Mouse (Mus musculus): ENCODE data around the gene Gm10647. TPM values are rescaled to one million over a fixed set of nuclear protein-coding genes. Genes with fewer than 3 reads are reported as not detected.
"Not testable (repeated sequence)": the region's sequence is repeated elsewhere in the genome, so short reads cannot be mapped to it uniquely, and the experiment has no call there.

The Gm10647 gene
- total RNA-seq, 2 experiments from 2014 or later: 0.56 to 0.82 TPM

GRCm38 (mm10) chr9:66813392-66813791, 16.6 kb downstream of the Gm10647 start:
- no peak overlapping the region for H3K27ac ChIP-seq
- no peak for TF ChIP-seq CTCF (conservative IDR thresholded peaks at IDR 0.05)
- no peak for DNase-seq (ENCODE audit: low spot score in 2 of 2)
- no peak overlapping the region for H3K4me3 ChIP-seq

GRCm38 (mm10) chr9:66820996-66821395, 24.2 kb downstream of the Gm10647 start:
- no peak for DNase-seq (ENCODE audit: low spot score in 2 of 2)
- Histone ChIP-seq H3K27ac (no peak overlapping the region), H3K4me3 (no peak overlapping the region)
- no peak for TF ChIP-seq CTCF (conservative IDR thresholded peaks at IDR 0.05)

- not testable (repeated sequence) for H3K4me3 ChIP-seq; H3K27ac ChIP-seq; DNase-seq (ENCODE audit: low spot score in 2 of 2)
- peak; percentile 29 for TF ChIP-seq CTCF (conservative IDR thresholded peaks at IDR 0.05)
Measured at GRCm38 (mm10) chr9:66822255-66822654, 25.4 kb downstream of the Gm10647 start.

GRCm38 (mm10) chr9:66825990-66826389, 29.2 kb downstream of the Gm10647 start:
- TF ChIP-seq CTCF (conservative IDR thresholded peaks at IDR 0.05): peak; percentile 89
- Histone ChIP-seq H3K4me3 (no peak overlapping the region), H3K27ac (no peak overlapping the region)
- DNase-seq (ENCODE audit: low spot score in 2 of 2): peak; percentile 29 to 35

- DNase-seq (ENCODE audit: low spot score in 2 of 2): no peak
- no peak overlapping the region for H3K27ac ChIP-seq
- H3K4me3 ChIP-seq: no peak overlapping the region
- TF ChIP-seq CTCF (conservative IDR thresholded peaks at IDR 0.05): no peak
Measured at GRCm38 (mm10) chr9:66832366-66832908, 35.6 kb downstream of the Gm10647 start.

- 0 out of 2 replicates have a peak, but pooled peaks have one; percentile 2 for TF ChIP-seq CTCF (conservative IDR thresholded peaks at IDR 0.05)
- Histone ChIP-seq H3K27ac (peak overlapping the region; percentile 82), H3K4me3 (peak overlapping the region; percentile 83)
- no peak for DNase-seq (ENCODE audit: low spot score in 2 of 2)
Measured at GRCm38 (mm10) chr9:66833851-66834250, 37.0 kb downstream of the Gm10647 start.

GRCm38 (mm10) chr9:66834318-66835096, 37.7 kb downstream of the Gm10647 start, which contains the start of gene Aph1c:
Aph1c (minus strand) TSS chr9:66834726.
- DNase-seq (ENCODE audit: low spot score in 2 of 2): peak; percentile 96 to 99
- Histone ChIP-seq H3K4me3 (peak within 1 kb of the TSS; percentile 83), H3K27ac (peak within 1 kb of the TSS; percentile 82)
- no peak for TF ChIP-seq CTCF (conservative IDR thresholded peaks at IDR 0.05)

GRCm38 (mm10) chr9:66835097-66835480, 38.2 kb downstream of the Gm10647 start:
- peak in 1 of 2 experiments; percentile 38 for DNase-seq (ENCODE audit: low spot score in 2 of 2)
- peak overlapping the region; percentile 56 for H3K27ac ChIP-seq
- peak; percentile 17 for TF ChIP-seq CTCF (conservative IDR thresholded peaks at IDR 0.05)
- peak overlapping the region; percentile 83 for H3K4me3 ChIP-seq

- no peak for DNase-seq (ENCODE audit: low spot score in 2 of 2)
- Histone ChIP-seq H3K27ac (no peak overlapping the region), H3K4me3 (no peak overlapping the region)
- no peak for TF ChIP-seq CTCF (conservative IDR thresholded peaks at IDR 0.05)
Measured at GRCm38 (mm10) chr9:66846822-66847221, 50.0 kb downstream of the Gm10647 start.

Other genes with a start within 250 kb of the Gm10647 start
- 10 to 100 TPM; 41.8 to 45.5 TPM for gene Usp3, start 203.9 kb upstream of the Gm10647 start, total RNA-seq (2021)
- gene Car12, start 83.4 kb upstream of the Gm10647 start, total RNA-seq (2021): 10 to 100 TPM; 48.6 to 52.5 TPM
- gene Aph1b, start 1.5 kb upstream of the Gm10647 start, total RNA-seq (2021): 10 to 100 TPM; 32.3 to 37.1 TPM
- 1 to 10 TPM; 7.6 to 8.4 TPM for gene Aph1c, start 37.7 kb downstream of the Gm10647 start, total RNA-seq (2021)
- 10 to 100 TPM; 46.1 to 47.1 TPM for gene Rab8b, start 122.6 kb downstream of the Gm10647 start, total RNA-seq (2021)
- 10 to 100 TPM; 32.8 to 38.4 TPM for gene Rps27l, start 149.0 kb downstream of the Gm10647 start, total RNA-seq (2021)
- gene Lactb, start 178.4 kb downstream of the Gm10647 start, total RNA-seq (2021): 10 to 100 TPM; 13.0 to 14.7 TPM

All from layer of hippocampus, adult 2 months (tissue).